Mouse (Mus musculus): ENCODE results near the gene Tipin.

Tipin gene

DNA sequence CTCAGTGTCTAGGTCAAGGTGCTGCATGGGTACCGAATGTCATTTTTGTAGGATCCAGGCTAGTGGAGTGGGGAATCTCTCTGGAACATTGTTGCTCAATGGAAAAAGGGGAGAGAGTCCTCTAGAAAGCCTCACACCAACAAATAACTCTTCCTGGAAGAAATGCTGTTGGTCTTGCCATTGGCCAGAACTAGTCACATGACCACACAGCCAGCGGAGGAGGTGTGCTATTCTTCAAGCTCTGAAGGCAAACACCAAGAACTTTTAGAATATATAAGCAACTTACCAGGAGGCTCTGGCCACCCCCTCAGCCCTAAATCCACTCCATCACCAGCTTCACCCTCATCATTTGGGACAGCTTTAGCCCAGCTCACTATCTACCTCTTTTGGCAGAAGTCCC is 62.3 kb downstream of the Tipin start:
- no peak for DNase-seq (ENCODE audit: low spot score in 2 of 2)

- no peak for DNase-seq (ENCODE audit: low spot score in 2 of 2)
Measured at GRCm38 (mm10) chr9:64345931-64346330, 64.5 kb downstream of the Tipin start.

- DNase-seq (ENCODE audit: low spot score in 2 of 2), result no peak
Measured at GRCm38 (mm10) chr9:64347377-64347776, 66.0 kb downstream of the Tipin start.

DNA sequence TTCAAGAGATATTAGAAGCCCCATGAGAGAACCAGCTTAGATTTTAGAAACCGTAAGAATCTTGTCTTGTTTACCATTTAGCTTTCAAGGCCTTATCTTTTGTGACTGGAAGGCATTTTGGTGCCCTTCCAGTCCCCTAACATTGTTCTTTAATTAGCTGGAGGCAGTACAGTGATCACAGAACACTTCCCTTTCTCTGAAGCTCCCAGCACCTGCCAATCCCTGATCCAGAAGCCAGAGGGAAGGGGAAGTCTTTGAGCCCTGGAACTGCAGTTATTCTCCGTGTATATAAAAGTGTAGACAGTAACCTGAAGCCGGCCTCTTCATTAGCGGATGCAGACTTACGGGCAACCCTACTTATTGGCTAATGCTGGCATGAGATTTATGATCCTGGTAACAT is 68.1 kb downstream of the Tipin start:
- DNase-seq (ENCODE audit: low spot score in 2 of 2), result no peak

- no peak for DNase-seq (ENCODE audit: low spot score in 2 of 2)
Measured at GRCm38 (mm10) chr9:64351191-64351590, 69.8 kb downstream of the Tipin start.
